Mouse (Mus musculus) cortical plate, adult 2 months (tissue): ENCODE measurements at regions not wholly inside any gene's neighbourhood (a gene's known extent, or its start where the extent isn't known, plus 50 kb on each side); places are given as distances from the start of the nearest gene placed in this dataset.

Experiments used
- CTCF ChIP-seq: fragments of 200-500 bp; IDR thresholded peaks from 2 replicates; pipeline ENCODE4 v1.5.1; 2011; ENCODE audit warnings: mild to moderate bottlenecking, control low read depth, low read length; ENCODE audit not compliant: insufficient read depth; ENCODE audit errors: extremely low read depth
- POLR2A ChIP-seq: fragments of 200-500 bp; IDR thresholded peaks from 2 replicates; pipeline ENCODE4 v1.6.1; 2011; ENCODE audit warnings: mild to moderate bottlenecking, low read length, control low read depth; ENCODE audit not compliant: insufficient read depth; ENCODE audit errors: extremely low read depth

- no peak for TF ChIP-seq CTCF
- TF ChIP-seq POLR2A = no peak
Measured at GRCm38 (mm10) chr12:29136850-29137268, 385.3 kb downstream of the Eipr1 start.
